Mouse (Mus musculus) lung, postnatal 0 days (tissue): ENCODE data around the gene Lta. TPM values are rescaled to one million over a fixed set of nuclear protein-coding genes. Genes with fewer than 3 reads are reported as not detected.

Experiments used
- ATAC-seq: fragments of 200-750 bp; cut with Nextera tagmentation; 2 replicates; pipeline ENCODE4 v1.8.0; 2017; ENCODE audit warnings: moderate library complexity
- DNase-seq: peaks from one replicate; pipeline ENCODE4 v3.0.0-alpha.2; 2016; ENCODE audit warnings: low spot score
- H3K27ac ChIP-seq: fragments of 300-500 bp; sonication (generic); 2 replicates; pipeline ENCODE4 v1.5.1; 2014; ENCODE audit warnings: antibody characterized with exemption, mild to moderate bottlenecking, low read length, mixed read lengths
- H3K27me3 ChIP-seq: fragments of 300-500 bp; sonication (generic); replicated peaks from 2 replicates; pipeline ENCODE4 v1.6.1; 2014; ENCODE audit warnings: low read length, mixed read lengths; ENCODE audit not compliant: insufficient read depth
- H3K36me3 ChIP-seq: fragments of 300-500 bp; sonication (generic); 2 replicates; pipeline ENCODE4 v1.6.1; 2014; ENCODE audit warnings: low read length, mixed read lengths; ENCODE audit not compliant: insufficient read depth
- H3K4me1 ChIP-seq: fragments of 300-500 bp; sonication (generic); 2 replicates; pipeline ENCODE4 v1.6.1; 2014; ENCODE audit warnings: antibody characterized with exemption, low read depth, low read length, mixed read lengths; ENCODE audit not compliant: insufficient read depth
- H3K4me2 ChIP-seq: fragments of 300-500 bp; sonication (generic); replicated peaks from 2 replicates; pipeline ENCODE4 v1.6.1; 2014; ENCODE audit warnings: low read depth, mild to moderate bottlenecking, low read length, moderate library complexity, mixed read lengths
- H3K4me3 ChIP-seq: fragments of 300-500 bp; sonication (generic); 2 replicates; pipeline ENCODE4 v1.5.1; 2014; ENCODE audit warnings: low read depth, low read length
- H3K9ac ChIP-seq: fragments of 300-500 bp; sonication (generic); replicated peaks from 2 replicates; pipeline ENCODE4 v1.6.1; 2014; ENCODE audit warnings: low read depth, mild to moderate bottlenecking
- H3K9me3 ChIP-seq: fragments of 300-500 bp; sonication (generic); 2 replicates; pipeline ENCODE4 v1.6.1; 2016; ENCODE audit warnings: low read length, mixed read lengths
- CTCF ChIP-seq: IDR thresholded peaks from 2 replicates; pipeline ENCODE4 v1.5.1; 2016; ENCODE audit warnings: antibody characterized with exemption, mild to moderate bottlenecking
- EP300 ChIP-seq: IDR thresholded peaks from 2 replicates; pipeline ENCODE4 v1.6.1; 2016; ENCODE audit warnings: antibody characterized with exemption, mild to moderate bottlenecking, control low read depth
- WGBS: fragments of 180-500 bp; shearing (Covaris S2); extraction: QIAGEN DNeasy Blood & Tissue Kit; methylation state at CpG from one replicate; pipeline ENCODE4 v1.1.7; 2014; 5-methylcytosine and 5-hydroxymethylcytosine counted together
- polyA plus RNA-seq: library from polyadenylated mRNA; unstranded; fragments of >200 nt; fragmentation: Nextera tagmentation; extraction: Ambion mirVana; gene quantifications from 2 replicates; pipeline ENCODE4 v1.2.1, GENCODE M21; 2015

The Lta gene
- polyA plus RNA-seq, 1 experiment from 2014 or later: 0.11 TPM

DNA sequence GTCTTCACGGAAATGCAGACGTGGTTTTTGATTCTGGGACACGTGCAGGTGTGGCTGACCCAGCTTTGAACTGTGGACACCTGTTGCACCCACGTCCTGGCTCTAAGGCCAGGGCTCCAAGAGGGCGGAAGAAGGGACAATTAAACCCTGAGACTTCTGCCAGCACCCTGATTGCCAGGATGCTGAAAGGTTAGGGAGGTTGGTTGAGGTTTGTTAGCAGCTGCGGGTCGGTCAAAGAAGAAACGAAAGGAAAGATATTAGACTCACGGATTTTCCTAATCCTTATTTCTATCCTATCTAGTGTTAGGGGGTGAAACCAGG, 8.9 kb downstream of the Lta start:
- H3K9me3 ChIP-seq: no peaks in the 10 kb centered on the region
- no peaks in the 10 kb centered on the region; the same call in 1 of the 2 replicates for H3K27me3 ChIP-seq
- H3K36me3 ChIP-seq: no peaks in the 10 kb centered on the region
- TF ChIP-seq CTCF: no peak
- TF ChIP-seq EP300: no peak
- ATAC-seq: peak; percentile 29; the same call in 1 of the 2 replicates
- H3K4me2 ChIP-seq: peak overlapping the region; percentile 75
- H3K4me3 ChIP-seq: peak overlapping the region; percentile 45
- WGBS: 26% methylated on average over 9 of the region's 9 CpGs
- H3K4me1 ChIP-seq: peaks cover 4% of the 10 kb centered on the region; the same call in 1 of the 2 replicates
- no peak overlapping the region for H3K27ac ChIP-seq
- no peak for DNase-seq
- no peak overlapping the region for H3K9ac ChIP-seq

DNA sequence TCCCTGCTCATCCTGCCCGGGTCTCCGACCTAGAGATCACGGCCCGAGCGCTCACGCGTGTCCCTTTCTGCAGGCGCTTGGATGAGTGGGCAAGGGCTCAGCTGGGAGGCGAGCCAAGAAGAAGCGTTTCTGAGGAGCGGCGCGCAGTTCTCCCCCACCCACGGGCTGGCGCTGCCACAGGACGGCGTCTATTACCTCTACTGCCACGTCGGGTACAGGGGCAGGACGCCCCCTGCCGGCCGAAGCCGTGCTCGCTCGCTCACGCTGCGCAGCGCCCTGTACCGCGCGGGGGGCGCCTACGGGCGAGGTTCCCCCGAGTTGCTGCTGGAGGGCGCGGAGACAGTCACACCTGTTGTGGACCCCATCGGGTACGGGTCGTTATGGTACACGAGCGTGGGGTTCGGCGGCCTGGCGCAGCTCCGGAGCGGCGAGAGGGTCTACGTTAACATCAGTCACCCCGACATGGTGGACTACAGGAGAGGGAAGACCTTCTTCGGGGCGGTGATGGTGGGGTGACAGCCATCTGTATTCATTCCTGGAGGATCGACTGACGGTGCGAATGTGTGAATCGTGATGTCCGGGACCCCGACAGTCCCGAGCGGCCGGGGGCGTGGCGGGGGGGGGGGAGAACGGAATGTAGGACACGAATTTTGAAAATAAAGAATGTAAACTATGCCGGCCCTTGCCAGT, 9.4 kb downstream of the Lta start:
- Histone ChIP-seq H3K36me3 (no peaks in the 10 kb centered on the region), H3K4me2 (peak overlapping the region; percentile 75), H3K9me3 (no peaks in the 10 kb centered on the region), H3K27me3 (no peaks in the 10 kb centered on the region; the same call in 1 of the 2 replicates), H3K4me3 (peak overlapping the region; percentile 45), H3K4me1 (peaks cover 4% of the 10 kb centered on the region; the same call in 1 of the 2 replicates), H3K27ac (no peak overlapping the region), H3K9ac (no peak overlapping the region)
- DNase-seq (peak; percentile 83), ATAC-seq (peak; percentile 91)
- TF ChIP-seq CTCF (peak; percentile 98), EP300 (no peak)
- WGBS: 1% methylated on average over 64 of the region's 66 CpGs

GRCm38 (mm10) chr17:35194844-35195630, 10.1 kb downstream of the Lta start:
- no peaks in the 10 kb centered on the region for H3K9me3 ChIP-seq
- TF ChIP-seq CTCF: no peak
- no peak for TF ChIP-seq EP300
- H3K9ac ChIP-seq: no peak overlapping the region
- no peak overlapping the region for H3K27ac ChIP-seq
- H3K4me3 ChIP-seq: peak overlapping the region; percentile 45
- H3K4me2 ChIP-seq: peak overlapping the region; percentile 75
- H3K36me3 ChIP-seq: no peaks in the 10 kb centered on the region
- WGBS: 37% methylated on average over 16 of the region's 19 CpGs
- no peaks in the 10 kb centered on the region; the same call in 1 of the 2 replicates for H3K27me3 ChIP-seq
- ATAC-seq (no peak), DNase-seq (no peak)
- peaks cover 4% of the 10 kb centered on the region; the same call in 1 of the 2 replicates for H3K4me1 ChIP-seq

DNA sequence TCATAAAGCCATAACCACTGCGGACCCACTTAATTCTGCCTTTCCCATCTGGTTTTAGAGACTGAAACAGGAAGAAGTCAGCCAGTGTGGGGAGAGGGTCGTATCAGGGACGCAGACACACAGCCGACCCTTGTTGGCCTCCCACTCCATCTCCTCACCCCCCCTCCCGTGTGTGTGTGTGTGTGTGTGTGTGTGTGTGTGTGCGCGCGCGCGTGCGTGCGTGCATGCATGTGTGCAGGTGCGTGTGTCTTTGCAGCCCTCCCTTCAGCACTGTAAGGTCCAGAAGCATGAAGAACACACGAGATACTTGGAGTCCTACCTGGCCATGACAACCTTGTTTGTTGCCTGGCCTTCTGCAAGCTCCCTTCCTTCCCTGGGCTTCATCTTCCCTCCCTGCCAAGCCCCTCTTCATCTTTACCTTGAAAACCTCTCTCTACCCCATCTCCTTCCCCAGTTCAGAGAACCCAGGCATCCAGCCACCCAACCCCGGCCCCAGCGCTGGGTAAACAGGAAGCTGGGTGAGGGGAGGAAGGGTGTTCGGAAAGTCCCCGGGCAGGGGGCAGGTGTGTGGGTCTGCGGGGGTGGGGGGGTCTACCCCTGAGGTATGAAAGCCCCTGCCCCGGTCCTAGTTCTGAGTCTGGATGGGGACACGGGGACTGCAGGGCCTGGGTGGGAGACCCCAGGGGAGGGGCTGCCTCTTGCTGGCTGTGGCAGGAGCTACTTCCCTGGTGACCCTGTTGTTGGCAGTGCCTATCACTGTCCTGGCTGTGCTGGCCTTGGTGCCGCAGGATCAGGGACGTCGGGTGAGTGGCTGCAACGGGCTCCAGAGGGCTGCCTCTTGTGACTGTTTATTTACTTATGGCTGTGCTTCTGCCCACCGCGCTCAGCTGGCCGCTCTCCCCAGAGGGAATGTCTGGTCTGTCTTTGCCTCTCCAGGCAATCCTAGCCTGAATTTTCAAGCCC, 11.0 kb downstream of the Lta start, which contains the start of gene Ltb:
Gene Ltb (plus strand): TSS at position 559 of the 963 bp plus-strand sequence.
- Histone ChIP-seq H3K9me3 (no peaks in the 10 kb centered on the region), H3K4me2 (peak within 1 kb of the TSS; percentile 75), H3K27me3 (no peaks in the 10 kb centered on the region; the same call in 1 of the 2 replicates), H3K36me3 (no peaks in the 10 kb centered on the region), H3K27ac (no peak within 1 kb of the TSS), H3K9ac (no peak within 1 kb of the TSS), H3K4me3 (no peak within 1 kb of the TSS; the same call in 1 of the 2 replicates), H3K4me1 (peaks cover 4% of the 10 kb centered on the region; the same call in 1 of the 2 replicates)
- DNase-seq (no peak), ATAC-seq (no peak)
- TF ChIP-seq EP300 (no peak), CTCF (no peak)
- WGBS: 38% methylated on average over 25 of the region's 28 CpGs

GRCm38 (mm10) chr17:35192924-35193323, 12.2 kb downstream of the Lta start:
- H3K9ac ChIP-seq: no peak overlapping the region
- peaks cover 4% of the 10 kb centered on the region; the same call in 1 of the 2 replicates for H3K4me1 ChIP-seq
- H3K4me2 ChIP-seq: no peak overlapping the region
- H3K27ac ChIP-seq: no peak overlapping the region
- H3K9me3 ChIP-seq: no peaks in the 10 kb centered on the region
- no peaks in the 10 kb centered on the region; the same call in 1 of the 2 replicates for H3K27me3 ChIP-seq
- H3K4me3 ChIP-seq: no peak overlapping the region
- DNase-seq (no peak), ATAC-seq (no peak)
- WGBS: 66% methylated on average over 5 of the region's 5 CpGs
- no peaks in the 10 kb centered on the region for H3K36me3 ChIP-seq
- TF ChIP-seq CTCF: no peak
- no peak for TF ChIP-seq EP300
